Comparison of ENCODE assay signal across 12 mouse cellular contexts in genomic region chr11:75508904-75509303, GRCm38 (mm10). TPM values are rescaled to one million over a fixed set of nuclear protein-coding genes. Genes with fewer than 3 reads are reported as not detected.
DNase-seq lines count a peak whose midpoint lies in the region; ATAC-seq and TF ChIP-seq lines count a peak whose summit lies in the region.
"Had no signal": no experiment of that assay in that cellular context is flagged by ENCODE, and none has a peak within 500 bp of the region (broad histone marks: within the 10 kb centered on the region; RNA-seq: fewer than 3 reads in every experiment).

No protein-coding gene starts in this region.

- H3K27ac ChIP-seq in gastrocnemius, adult 2 months: peak overlapping the region; percentile 100
- 0 out of 2 replicates have a peak overlapping the region, but pooled peaks have one; percentile 22 for H3K27ac ChIP-seq in embryonic facial prominence, embryonic 15.5 days (replicated peaks)

- peak overlapping the region; percentile 87; the same call in 1 of the 2 replicates for H3K4me3 ChIP-seq in gastrocnemius, adult 2 months
- no peak overlapping the region for H3K4me3 ChIP-seq in embryonic facial prominence, embryonic 15.5 days (replicated peaks)

- no peak for TF ChIP-seq CTCF in gastrocnemius, adult 2 months (IDR thresholded peaks at IDR 0.05)

- H3K36me3 ChIP-seq in embryonic facial prominence, embryonic 15.5 days: peaks cover 51% of the 10 kb centered on the region

- no peak for ATAC-seq in embryonic facial prominence, embryonic 15.5 days (ENCODE audit: insufficient number of reproducible peaks, low FRiP score, low TSS enrichment, low read depth)
- ATAC-seq: forebrain, embryonic 14.5 days; hindbrain, postnatal 0 days had no signal

- 55% methylated on average over 8 of the region's 8 CpGs for WGBS in embryonic facial prominence, embryonic 15.5 days

- peak; percentile 62 for DNase-seq in gastrocnemius, adult 2 months
- DNase-seq in gastrocnemius, postnatal 10 days: no peak
- peak; percentile 38 for DNase-seq in 3134 (ENCODE audit: extremely low read depth, insufficient read length, low spot score)
- peak; percentile 26 for DNase-seq in kidney, postnatal 14 days
- no peak for DNase-seq in left cerebral cortex, postnatal 10 days (ENCODE audit: extremely low spot score in 1 of 2, low spot score in 2 of 2)
- no peak for DNase-seq in frontal cortex, postnatal 14 days (ENCODE audit: low spot score in 2 of 2)
- DNase-seq in spleen, adult 12 weeks (ENCODE audit: low spot score): no peak
- DNase-seq: left cerebral cortex, postnatal 4 days; thymus, adult 18-20 months had no signal

- H3K4me2 ChIP-seq in embryonic facial prominence, embryonic 15.5 days (replicated peaks): no peak overlapping the region

- no peaks in the 10 kb centered on the region for H3K9me3 ChIP-seq in embryonic facial prominence, embryonic 15.5 days (replicated peaks)

- no peak overlapping the region for H3K9ac ChIP-seq in embryonic facial prominence, embryonic 15.5 days

- H3K4me1 ChIP-seq in embryonic facial prominence, embryonic 15.5 days: peaks cover 18% of the 10 kb centered on the region

- intact Hi-C loops in gastrocnemius, adult 2 months (cut with DNase I): loop anchor here (2.0 kb wide), 2 partner anchors 22 to 40 kb away; partner anchors contain the start of gene Prpf8
- intact Hi-C loops in left cerebral cortex, postnatal 10 days (cut with DNase I): loop anchor here (2.0 to 10.0 kb wide), 2 partner anchors 14 to 104 kb away; no protein-coding TSS in a partner anchor

- H3K27me3 ChIP-seq in embryonic facial prominence, embryonic 15.5 days: no peaks in the 10 kb centered on the region

RNA-seq across cellular contexts. Expression of gene Rilp, which starts 1.0 kb away (rescaled TPM):
- 10 to 100 TPM; 33.4 to 41.9 TPM for total RNA-seq in gastrocnemius, adult 2 months (2021)
- 10 to 100 TPM; 25.5 to 32.6 TPM for total RNA-seq in gastrocnemius, postnatal 10 days (2021)
- 0.73 and 1.0 TPM in 2 replicates for polyA plus RNA-seq in embryonic facial prominence, embryonic 15.5 days (2015; fragmentation: Nextera tagmentation; extraction: Ambion mirVana)
- total RNA-seq in left cerebral cortex, postnatal 10 days (2021): 1 to 10 TPM; 3.1 to 3.3 TPM

RNA-seq across cellular contexts. Expression of gene Scarf1, which starts 4.4 kb away (rescaled TPM):
- 1 to 10 TPM; 2.4 to 5.7 TPM for total RNA-seq in gastrocnemius, adult 2 months (2021)
- 10 to 100 TPM in 1 of 2 experiments, 1 to 10 TPM in 1; 7.9 to 10.0 TPM for total RNA-seq in gastrocnemius, postnatal 10 days (2021)
- polyA plus RNA-seq in embryonic facial prominence, embryonic 15.5 days (2015; fragmentation: Nextera tagmentation; extraction: Ambion mirVana): 8.0 and 8.1 TPM in 2 replicates
- total RNA-seq in left cerebral cortex, postnatal 10 days (2021): 1 to 10 TPM; 2.9 to 4.0 TPM

RNA-seq across cellular contexts. Expression of gene Prpf8, which starts 22.3 kb away (rescaled TPM):
- total RNA-seq in gastrocnemius, adult 2 months (2021): 10 to 100 TPM; 69.3 to 76.7 TPM
- 10 to 100 TPM; 77.6 to 83.7 TPM for total RNA-seq in gastrocnemius, postnatal 10 days (2021)
- 51.7 and 52.5 TPM in 2 replicates for polyA plus RNA-seq in embryonic facial prominence, embryonic 15.5 days (2015; fragmentation: Nextera tagmentation; extraction: Ambion mirVana)
- 100 to 1,000 TPM; 117 to 121 TPM for total RNA-seq in left cerebral cortex, postnatal 10 days (2021)

RNA-seq across cellular contexts. Expression of gene Slc43a2, which starts 22.6 kb away (rescaled TPM):
- total RNA-seq in gastrocnemius, adult 2 months (2021): 10 to 100 TPM; 19.0 to 41.6 TPM
- total RNA-seq in gastrocnemius, postnatal 10 days (2021): 10 to 100 TPM; 24.2 to 27.3 TPM
- 5.5 and 5.7 TPM in 2 replicates for polyA plus RNA-seq in embryonic facial prominence, embryonic 15.5 days (2015; fragmentation: Nextera tagmentation; extraction: Ambion mirVana)
- 10 to 100 TPM; 48.4 to 51.2 TPM for total RNA-seq in left cerebral cortex, postnatal 10 days (2021)

RNA-seq across cellular contexts. Expression of gene Tlcd2, which starts 47.4 kb away (rescaled TPM):
- total RNA-seq in gastrocnemius, adult 2 months (2021): 1 to 10 TPM; 2.6 to 3.1 TPM
- total RNA-seq in gastrocnemius, postnatal 10 days (2021): 10 to 100 TPM; 13.5 to 14.9 TPM
- polyA plus RNA-seq in embryonic facial prominence, embryonic 15.5 days (2015; fragmentation: Nextera tagmentation; extraction: Ambion mirVana): 35.1 and 38.0 TPM in 2 replicates
- total RNA-seq in left cerebral cortex, postnatal 10 days (2021): 1 to 10 TPM in 1 of 2 experiments, under 1 TPM in 1; 0.67 to 1.1 TPM

Comparison
In these comparisons a context has a peak if more than half of its experiments do, and no peak if none do; other contexts are left out.
1. DNase-seq: peak in gastrocnemius, adult 2 months (single experiment), 3134 (single experiment) and kidney, postnatal 14 days (single experiment); none in gastrocnemius, postnatal 10 days (single experiment), left cerebral cortex, postnatal 10 days (0 of 2), frontal cortex, postnatal 14 days (0 of 2) and spleen, adult 12 weeks (single experiment).
2. RNA of gene Rilp, which starts 1.0 kb away (total RNA-seq): 33.4 to 41.9 TPM in gastrocnemius, adult 2 months and 25.5 to 32.6 TPM in gastrocnemius, postnatal 10 days; 3.1 to 3.3 TPM in left cerebral cortex, postnatal 10 days; every median in the first group is over 4 times any median in the second.